Mouse (Mus musculus) naive thymus-derived CD4-positive, alpha-beta T cell, adult 2 months (primary cell): Measurements from ENCODE around the gene Egfr.

ENCODE experiments used
- DNase-seq: peaks from one replicate; pipeline ENCODE4 v3.0.0-alpha.2; 2011; ENCODE audit warnings: low read depth

The Egfr gene

GRCm38 (mm10) chr11:16781604-16782003 lies 29.6 kb downstream of the Egfr start:
- DNase-seq, result no peak

- DNase-seq, result no peak
Observed at GRCm38 (mm10) chr11:16783926-16784659, 32.1 kb downstream of the Egfr start.

- no peak for DNase-seq
Observed at GRCm38 (mm10) chr11:16792638-16793585, 40.9 kb downstream of the Egfr start.

- DNase-seq, result no peak
Observed at GRCm38 (mm10) chr11:16795012-16795411, 43.0 kb downstream of the Egfr start.

- no peak for DNase-seq
Observed at GRCm38 (mm10) chr11:16795513-16795912, 43.5 kb downstream of the Egfr start.

GRCm38 (mm10) chr11:16797456-16797855 lies 45.5 kb downstream of the Egfr start:
- no peak for DNase-seq

- no peak for DNase-seq
Observed at GRCm38 (mm10) chr11:16798136-16798535, 46.1 kb downstream of the Egfr start.

- no peak for DNase-seq
Observed at GRCm38 (mm10) chr11:16800507-16800906, 48.5 kb downstream of the Egfr start.

GRCm38 (mm10) chr11:16802668-16803067 lies 50.7 kb downstream of the Egfr start:
- no peak for DNase-seq

GRCm38 (mm10) chr11:16804016-16804415 lies 52.0 kb downstream of the Egfr start:
- no peak for DNase-seq

- DNase-seq, result no peak
Observed at GRCm38 (mm10) chr11:16805886-16806285, 53.9 kb downstream of the Egfr start.

GRCm38 (mm10) chr11:16809161-16809967 lies 57.4 kb downstream of the Egfr start:
- DNase-seq, result no peak

GRCm38 (mm10) chr11:16810086-16810485 lies 58.1 kb downstream of the Egfr start:
- no peak for DNase-seq

- DNase-seq, result no peak
Observed at GRCm38 (mm10) chr11:16813298-16813697, 61.3 kb downstream of the Egfr start.

GRCm38 (mm10) chr11:16816414-16816813 lies 64.4 kb downstream of the Egfr start:
- DNase-seq, result no peak

- DNase-seq, result no peak
Observed at GRCm38 (mm10) chr11:16817336-16818034, 65.5 kb downstream of the Egfr start.

GRCm38 (mm10) chr11:16819424-16819823 lies 67.4 kb downstream of the Egfr start:
- DNase-seq, result no peak

- no peak for DNase-seq
Observed at GRCm38 (mm10) chr11:16820138-16820537, 68.1 kb downstream of the Egfr start.

GRCm38 (mm10) chr11:16821668-16822254 lies 69.8 kb downstream of the Egfr start:
- no peak for DNase-seq

- DNase-seq, result no peak
Observed at GRCm38 (mm10) chr11:16823830-16824545, 72.0 kb downstream of the Egfr start.

- no peak for DNase-seq
Observed at GRCm38 (mm10) chr11:16829468-16829867, 77.5 kb downstream of the Egfr start.
